Mouse (Mus musculus) E14TG2a.4 (cell line): ENCODE measurements around the gene Syvn1.

Experiments
- H3K27me3 ChIP-seq: 2 replicates; pipeline ENCODE4 v1.6.1; 2014; ENCODE audit warnings: low read length, control low read depth; ENCODE audit not compliant: insufficient read depth
- H3K36me3 ChIP-seq: 2 replicates; pipeline ENCODE4 v1.6.1; 2014; ENCODE audit warnings: low read length, control low read depth; ENCODE audit not compliant: insufficient read depth
- H3K4me1 ChIP-seq: replicated peaks from 2 replicates; pipeline ENCODE4 v1.6.1; 2014; ENCODE audit warnings: low read depth, low read length, control low read depth
- H3K4me3 ChIP-seq: replicated peaks from 2 replicates; pipeline ENCODE4 v1.5.1; 2014; ENCODE audit warnings: mild to moderate bottlenecking, low read length
- H3K9me3 ChIP-seq: 2 replicates; pipeline ENCODE4 v1.6.1; 2014; ENCODE audit warnings: low read length, control low read depth
- CTCF ChIP-seq: conservative IDR thresholded peaks from 2 replicates; pipeline ENCODE4 v1.5.1; 2014; ENCODE audit warnings: low read length
- NANOG ChIP-seq: IDR thresholded peaks from 2 replicates; pipeline ENCODE4 v1.6.1; 2014; ENCODE audit warnings: borderline replicate concordance, low read length, mixed read lengths
- POU5F1 ChIP-seq: IDR thresholded peaks from 2 replicates; pipeline ENCODE4 v1.6.1; 2014; ENCODE audit warnings: low read length, borderline replicate concordance

Gene Syvn1

GRCm38 (mm10) chr19:6047154-6047898, 950 bp downstream of the Syvn1 start:
- Histone ChIP-seq H3K9me3 (no peaks in the 10 kb centered on the region), H3K4me3 (peak overlapping the region; percentile 96), H3K36me3 (peaks cover 48% of the 10 kb centered on the region), H3K27me3 (no peaks in the 10 kb centered on the region), H3K4me1 (peaks cover 52% of the 10 kb centered on the region)
- TF ChIP-seq NANOG (no peak), POU5F1 (no peak), CTCF (no peak)

- Histone ChIP-seq H3K9me3 (no peaks in the 10 kb centered on the region), H3K27me3 (no peaks in the 10 kb centered on the region), H3K4me1 (peaks cover 52% of the 10 kb centered on the region), H3K36me3 (peaks cover 53% of the 10 kb centered on the region), H3K4me3 (peak overlapping the region; percentile 96)
- TF ChIP-seq CTCF (no peak), NANOG (no peak), POU5F1 (no peak)
These were observed 1.5 kb downstream of the Syvn1 start for GRCm38 (mm10) chr19:6047899-6048166.

- peaks cover 62% of the 10 kb centered on the region for H3K4me1 ChIP-seq
- H3K36me3 ChIP-seq = peaks cover 64% of the 10 kb centered on the region
- H3K9me3 ChIP-seq = no peaks in the 10 kb centered on the region
- no peak for TF ChIP-seq NANOG
- no peaks in the 10 kb centered on the region for H3K27me3 ChIP-seq
- H3K4me3 ChIP-seq = 0 out of 2 replicates have a peak overlapping the region, but pooled peaks have one; percentile 96
These were observed 2.5 kb downstream of the Syvn1 start for GRCm38 (mm10) chr19:6048681-6049410.

GRCm38 (mm10) chr19:6052516-6052915, 6.1 kb downstream of the Syvn1 start:
- H3K9me3 ChIP-seq = no peaks in the 10 kb centered on the region
- TF ChIP-seq POU5F1 (no peak), CTCF (no peak), NANOG (no peak)
- peaks cover 77% of the 10 kb centered on the region for H3K4me1 ChIP-seq
- 0 out of 2 replicates have a peak overlapping the region, but pooled peaks have one; percentile 17 for H3K4me3 ChIP-seq
- H3K36me3 ChIP-seq = peaks cover 93% of the 10 kb centered on the region
- H3K27me3 ChIP-seq = peaks cover 2% of the 10 kb centered on the region; the same call in 1 of the 2 replicates

- Histone ChIP-seq H3K36me3 (peaks cover 89% of the 10 kb centered on the region), H3K9me3 (no peaks in the 10 kb centered on the region)
- TF ChIP-seq CTCF (no peak), POU5F1 (no peak), NANOG (no peak)
These were observed 7.9 kb downstream of the Syvn1 start for GRCm38 (mm10) chr19:6054296-6054695.

GRCm38 (mm10) chr19:6056696-6057095, 10.3 kb downstream of the Syvn1 start:
- Histone ChIP-seq H3K27me3 (peaks cover 2% of the 10 kb centered on the region; the same call in 1 of the 2 replicates), H3K4me1 (peaks cover 62% of the 10 kb centered on the region), H3K9me3 (no peaks in the 10 kb centered on the region), H3K36me3 (peaks cover 75% of the 10 kb centered on the region), H3K4me3 (peak overlapping the region; percentile 100)
- no peak for TF ChIP-seq CTCF

More at GRCm38 (mm10) chr19:6054296-6054695, 7.9 kb downstream of the Syvn1 start:
- Histone ChIP-seq H3K4me3 (no peak overlapping the region), H3K4me1 (peaks cover 70% of the 10 kb centered on the region), H3K27me3 (peaks cover 2% of the 10 kb centered on the region; the same call in 1 of the 2 replicates)

- no peaks in the 10 kb centered on the region for H3K9me3 ChIP-seq
- H3K36me3 ChIP-seq = peaks cover 72% of the 10 kb centered on the region
- peak within 1 kb of the TSS; percentile 100 for H3K4me3 ChIP-seq
- H3K4me1 ChIP-seq = peaks cover 65% of the 10 kb centered on the region
- H3K27me3 ChIP-seq = peaks cover 2% of the 10 kb centered on the region; the same call in 1 of the 2 replicates
- TF ChIP-seq NANOG (no peak), CTCF (no peak), POU5F1 (no peak)
These were observed 11.1 kb downstream of the Syvn1 start, which contains the start of the genes Mrpl49 and Fau for GRCm38 (mm10) chr19:6057313-6058096. Mrpl49 (minus strand) TSS chr19:6057785. Fau (plus strand) TSS chr19:6057844.

GRCm38 (mm10) chr19:6058513-6058912, 12.1 kb downstream of the Syvn1 start:
- TF ChIP-seq POU5F1 = no peak
- TF ChIP-seq NANOG = no peak
- Histone ChIP-seq H3K36me3 (peaks cover 72% of the 10 kb centered on the region), H3K4me1 (peaks cover 65% of the 10 kb centered on the region), H3K9me3 (no peaks in the 10 kb centered on the region), H3K4me3 (peak overlapping the region; percentile 100), H3K27me3 (peaks cover 2% of the 10 kb centered on the region; the same call in 1 of the 2 replicates)
